Mouse (Mus musculus) gastrocnemius, postnatal 10 days (tissue): ENCODE results near the gene Tada2a. TPM values are rescaled to one million over a fixed set of nuclear protein-coding genes. Genes with fewer than 3 reads are reported as not detected.
A peak's percentile ranks its signal among the peaks of the same experiment; 100 is the strongest.

Experiments
- DNase-seq: peaks from one replicate; pipeline ENCODE4 v3.0.0; 2021; ENCODE audit warnings: mixed read lengths
- long read RNA-seq, 2 experiments: library from polyadenylated mRNA; stranded (forward); transcript quantifications; one replicate each; pipeline ENCODE4 v2.0.0; 2021
- total RNA-seq, 2 experiments: library from RNA; stranded (reverse); gene quantifications; 2 replicates each; pipeline ENCODE4 v1.2.3; 2021

Tada2a gene
- total RNA-seq = 10 to 100 TPM; 14.2 TPM
- long read RNA-seq, experiment 1, transcript Tada2a-201 (16 exons, 2,151 nt) = major isoform, 15 of 18 reads
- long read RNA-seq, experiment 1, partial matches to known transcripts = 2 of 18 reads
- long read RNA-seq, experiment 1, other reads (novel, unspliced or antisense) = 1 of 18 reads
- long read RNA-seq, experiment 2, transcript Tada2a-201 (16 exons, 2,151 nt) = major isoform, 9 of 10 reads
- long read RNA-seq, experiment 2, partial matches to known transcripts = 0 of 10 reads
- long read RNA-seq, experiment 2, other reads (novel, unspliced or antisense) = 1 of 10 reads

- peak; percentile 83 for DNase-seq
Measured at GRCm38 (mm10) chr11:84128943-84129798, at the start of gene Tada2a, which contains the start of gene Acaca. Gene Tada2a, minus strand, starts transcription at chr11:84129600. Gene Acaca, plus strand, starts transcription at chr11:84129672.

- no peak for DNase-seq
Measured at GRCm38 (mm10) chr11:84178571-84178970, 49.2 kb upstream of the Tada2a start.

- DNase-seq = no peak
Measured at GRCm38 (mm10) chr11:84172539-84173435, 43.4 kb upstream of the Tada2a start.

DNA sequence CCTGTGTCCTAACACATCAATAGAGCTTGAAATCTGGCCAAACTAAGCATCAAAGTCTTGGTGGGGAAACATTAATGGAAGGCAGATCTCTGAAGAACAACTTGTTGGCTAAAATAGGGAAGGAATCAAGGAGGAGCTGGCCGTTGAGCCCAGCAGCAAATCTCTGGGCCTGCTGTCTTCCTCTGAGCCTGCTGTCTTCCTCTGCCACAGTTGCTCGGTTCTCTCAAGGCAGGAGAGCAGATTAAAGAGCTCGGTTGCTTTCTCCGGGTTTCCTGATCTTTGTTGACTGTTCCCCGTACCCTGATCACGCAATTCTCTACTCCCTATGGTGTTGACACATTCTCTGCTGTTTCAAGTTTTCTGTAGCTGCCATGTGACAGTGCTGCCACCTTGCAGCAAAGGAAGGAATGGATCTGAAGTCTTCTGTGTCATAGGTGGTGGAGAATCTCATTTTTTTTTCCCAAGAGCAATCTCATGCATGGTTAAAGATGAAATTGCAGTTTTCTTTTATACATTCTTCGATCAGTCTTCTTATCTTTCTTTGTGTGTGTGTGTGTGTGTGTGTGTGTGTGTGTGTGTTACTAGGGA is 39.4 kb upstream of the Tada2a start:
- no peak for DNase-seq

GRCm38 (mm10) chr11:84167046-84167526 is 37.7 kb upstream of the Tada2a start, which contains the start of gene Gm11437:
Gene Gm11437, minus strand, starts transcription at chr11:84167476.
- no peak for DNase-seq

DNA sequence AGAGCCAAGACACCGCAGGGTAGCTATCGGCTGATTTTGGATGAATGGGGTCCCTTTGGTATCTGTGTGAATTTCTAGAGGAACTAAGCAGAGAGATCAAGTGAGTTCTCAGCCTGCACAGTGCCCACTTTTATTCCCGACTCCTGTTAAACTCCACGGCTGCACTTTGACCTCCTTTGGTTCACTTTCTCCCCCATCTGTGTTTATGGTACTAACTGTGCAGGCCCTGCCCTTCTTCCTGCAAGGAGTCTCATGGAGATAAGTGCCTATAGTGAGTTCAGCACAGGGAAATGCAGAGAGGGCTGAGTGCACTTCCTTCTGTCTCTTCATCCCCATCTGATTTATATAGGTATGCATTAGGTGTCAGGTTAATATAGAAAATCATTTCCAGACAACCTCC is 35.2 kb upstream of the Tada2a start:
- DNase-seq = no peak

DNA sequence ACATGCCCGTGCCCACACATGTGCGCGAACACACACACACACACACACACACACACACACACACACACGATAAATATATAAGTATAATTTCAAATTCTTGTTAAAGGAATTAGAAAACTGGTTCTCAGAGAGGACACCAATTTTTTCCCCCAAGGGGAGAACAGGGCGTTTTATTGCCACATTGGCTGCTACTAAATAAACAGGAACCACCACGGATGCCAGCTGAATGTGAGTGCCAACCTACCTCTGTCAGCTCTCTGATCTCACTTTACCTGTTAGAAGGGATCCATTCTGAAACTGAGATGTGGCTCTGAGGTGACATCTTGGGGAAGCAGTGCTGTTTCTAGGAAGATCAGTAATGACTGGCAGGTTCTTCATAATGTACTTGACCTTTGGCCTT is 34.7 kb upstream of the Tada2a start:
- DNase-seq = no peak

- DNase-seq = no peak
Measured at GRCm38 (mm10) chr11:84156535-84157262, 27.3 kb upstream of the Tada2a start.

DNA sequence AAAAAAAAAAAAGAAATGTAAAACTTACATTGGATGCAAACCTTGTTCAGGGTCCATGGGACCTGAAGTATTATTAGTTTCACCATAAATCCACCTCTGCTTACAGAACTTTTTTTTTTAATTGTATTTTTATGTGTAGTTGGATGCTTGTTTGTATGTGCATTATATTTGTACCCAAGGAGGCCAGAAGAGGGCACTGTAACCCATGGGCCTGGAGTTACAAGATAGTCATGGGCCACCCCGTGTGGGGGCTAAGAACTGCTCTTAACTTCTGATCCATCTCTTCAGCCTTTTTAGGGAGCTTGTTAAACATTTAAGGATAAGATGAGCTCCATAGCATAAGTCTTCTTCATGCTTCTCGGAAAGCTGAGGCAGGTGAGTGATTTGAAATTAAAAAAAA is 21.5 kb upstream of the Tada2a start:
- no peak for DNase-seq

DNA sequence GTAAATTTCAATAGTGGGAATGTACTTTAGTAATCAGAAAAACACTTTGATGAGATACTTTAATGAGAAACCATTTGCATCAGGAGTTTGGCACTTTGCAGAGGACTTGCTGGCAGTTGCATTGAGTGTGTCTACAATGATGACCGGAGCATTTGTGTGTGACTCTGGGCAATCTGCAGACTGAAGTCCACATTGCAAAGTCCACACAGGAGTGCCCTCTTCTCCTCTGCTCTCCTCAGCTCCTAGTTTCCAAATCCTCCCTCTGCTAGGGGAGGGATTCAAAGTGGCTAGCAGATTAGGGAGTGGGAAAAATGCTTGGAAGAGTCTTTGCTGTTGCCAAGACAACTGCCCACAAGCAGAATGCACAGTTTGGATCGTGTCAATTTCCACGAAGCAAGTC is 16.7 kb upstream of the Tada2a start:
- DNase-seq = no peak

DNA sequence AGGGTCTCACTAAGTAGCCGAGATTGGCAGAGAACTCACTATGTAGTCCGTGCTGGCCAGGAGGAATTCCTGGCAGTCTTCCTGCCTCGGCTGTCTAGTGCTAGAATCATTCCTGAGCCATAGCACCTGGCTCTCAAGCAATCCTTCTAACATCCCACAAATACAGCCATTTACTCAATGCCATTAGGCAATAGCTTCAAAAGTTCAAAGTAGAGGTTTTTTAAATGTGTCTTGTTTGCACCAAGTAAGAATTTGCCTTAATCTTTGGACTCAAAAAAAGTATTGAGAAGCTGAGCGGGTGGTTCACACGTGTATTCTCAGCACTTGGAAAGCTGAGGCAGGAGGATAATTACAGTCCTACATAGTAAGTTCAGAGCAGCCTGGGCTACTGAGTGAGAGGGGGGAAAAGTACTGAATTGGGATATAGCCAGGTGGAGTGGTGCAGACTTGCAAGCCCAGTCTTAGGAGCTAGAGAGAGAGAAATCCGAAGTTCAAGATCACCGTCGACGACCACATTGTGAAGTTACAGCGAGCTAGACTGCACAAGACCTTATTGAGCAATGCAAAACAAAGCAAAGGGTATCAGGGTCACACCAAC is 15.9 kb upstream of the Tada2a start:
- DNase-seq = no peak

GRCm38 (mm10) chr11:84141752-84142151 is 12.4 kb upstream of the Tada2a start:
- peak; percentile 25 for DNase-seq

- no peak for DNase-seq
Measured at GRCm38 (mm10) chr11:84136453-84136852, 7.1 kb upstream of the Tada2a start.

GRCm38 (mm10) chr11:84134331-84134860 is 5.0 kb upstream of the Tada2a start:
- DNase-seq = no peak

DNA sequence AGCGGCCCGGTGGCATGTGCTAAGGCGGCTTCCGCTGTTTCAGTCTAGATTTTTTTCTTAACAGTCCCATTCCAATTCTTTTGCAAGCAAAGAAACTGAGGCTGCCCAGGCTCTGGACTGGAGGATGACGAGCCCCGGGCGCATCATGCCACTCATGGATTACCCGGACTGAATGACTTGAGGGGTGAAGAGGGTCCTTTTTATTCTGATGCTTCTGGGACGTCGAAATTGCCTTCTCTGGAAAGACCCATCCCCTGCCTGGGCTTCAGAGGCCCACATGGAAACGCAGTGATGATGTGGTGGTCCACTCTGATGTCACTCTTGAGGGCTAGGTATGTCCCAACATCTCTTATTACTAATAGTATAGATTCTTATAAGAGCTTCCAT is 392 bp upstream of the Tada2a start:
- no peak for DNase-seq

DNA sequence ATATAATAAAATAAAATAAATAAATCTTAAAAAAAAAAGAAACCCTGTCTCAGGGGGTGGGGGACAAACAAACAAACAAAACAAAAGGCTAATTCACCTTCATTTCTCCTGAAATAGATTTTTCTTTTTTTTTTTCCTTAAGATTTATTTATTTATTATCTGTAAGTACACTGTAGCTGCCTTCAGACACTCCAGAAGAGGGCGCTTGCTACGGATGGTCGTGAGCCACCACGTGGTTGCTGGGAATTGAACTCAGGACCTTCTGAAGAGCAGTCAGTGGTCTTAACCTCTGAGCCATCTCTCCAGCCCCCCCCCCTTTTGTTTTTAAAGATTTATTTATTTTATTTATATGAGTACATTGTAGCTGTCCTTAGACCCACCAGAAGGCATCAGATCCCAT is 1.4 kb downstream of the Tada2a start:
- DNase-seq = no peak

GRCm38 (mm10) chr11:84121051-84121956 is 8.1 kb downstream of the Tada2a start:
- DNase-seq = no peak

GRCm38 (mm10) chr11:84117431-84117830 is 12.0 kb downstream of the Tada2a start:
- no peak for DNase-seq

DNA sequence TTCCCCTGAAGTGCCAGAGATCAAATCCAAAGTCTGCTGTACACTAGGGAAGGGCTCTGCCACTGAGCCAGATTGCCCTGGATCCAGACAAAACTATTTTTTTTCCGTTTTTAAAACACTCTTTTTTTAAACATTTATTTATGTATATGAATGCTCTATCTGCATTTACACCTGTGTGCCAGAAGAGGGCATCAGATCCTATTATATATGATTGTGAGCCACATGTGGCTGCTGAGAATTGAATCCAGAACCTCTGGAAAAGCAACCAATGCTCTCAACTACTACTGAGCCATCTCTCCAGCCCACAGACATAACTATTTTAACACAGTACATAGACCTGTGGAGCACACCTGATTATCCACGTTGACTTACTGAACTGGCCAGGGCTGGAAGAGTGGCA is 13.2 kb downstream of the Tada2a start:
- no peak for DNase-seq
